Mouse (Mus musculus): Measurements from ENCODE around the gene Vangl1. TPM values are rescaled to one million over a fixed set of nuclear protein-coding genes. Genes with fewer than 3 reads are reported as not detected.

The Vangl1 gene
- total RNA-seq, 1 experiment from 2014 or later = 38.9 TPM

GRCm38 (mm10) chr3:102198446-102198845, 6.0 kb downstream of the Vangl1 start:
- no peak for DNase-seq

DNA sequence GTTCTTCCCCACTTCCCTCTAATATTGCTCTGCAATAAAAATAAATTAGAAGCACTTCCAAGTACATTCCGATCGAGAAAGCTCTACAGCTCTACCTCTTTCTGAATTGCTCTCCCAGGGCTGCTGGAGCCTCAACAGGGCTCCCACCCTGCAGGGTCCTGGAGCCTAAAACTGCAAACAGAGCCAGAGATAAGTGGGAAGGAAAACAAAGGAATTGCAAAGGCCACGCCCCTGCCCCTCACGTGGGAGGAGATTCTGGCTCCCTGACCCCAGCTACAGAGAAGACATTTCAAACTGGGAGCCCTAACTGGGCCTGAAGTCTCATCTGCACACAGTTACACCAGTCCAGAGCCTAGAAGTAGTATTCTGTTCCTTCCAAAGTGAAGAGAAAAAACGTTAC, 6.7 kb downstream of the Vangl1 start:
- no peak for DNase-seq

- DNase-seq = no peak
Observed at GRCm38 (mm10) chr3:102197152-102197551, 7.3 kb downstream of the Vangl1 start.

DNA sequence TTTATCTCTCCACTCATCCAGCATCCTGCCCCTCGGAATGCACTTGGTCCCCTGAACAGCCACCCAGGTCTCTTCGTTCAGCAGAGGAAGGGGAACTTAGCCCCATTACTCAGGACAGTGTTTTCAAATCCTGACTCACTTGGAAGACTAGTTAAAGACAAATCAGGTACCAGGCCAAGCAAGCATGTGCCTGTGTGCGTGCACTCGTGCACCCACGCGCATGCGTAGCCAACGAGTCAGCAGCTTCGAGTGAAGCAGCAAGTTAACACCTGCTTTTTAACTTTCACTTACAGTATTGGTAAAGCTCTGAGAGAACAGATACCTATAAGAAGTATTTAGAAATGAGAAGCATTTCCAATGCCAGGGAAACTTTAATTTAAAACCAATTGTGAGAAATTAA, 8.3 kb downstream of the Vangl1 start:
- no peak for DNase-seq

- no peak for DNase-seq
Observed at GRCm38 (mm10) chr3:102195762-102196161, 8.7 kb downstream of the Vangl1 start.

GRCm38 (mm10) chr3:102194291-102195051, 10.0 kb downstream of the Vangl1 start:
- no peak for DNase-seq

DNA sequence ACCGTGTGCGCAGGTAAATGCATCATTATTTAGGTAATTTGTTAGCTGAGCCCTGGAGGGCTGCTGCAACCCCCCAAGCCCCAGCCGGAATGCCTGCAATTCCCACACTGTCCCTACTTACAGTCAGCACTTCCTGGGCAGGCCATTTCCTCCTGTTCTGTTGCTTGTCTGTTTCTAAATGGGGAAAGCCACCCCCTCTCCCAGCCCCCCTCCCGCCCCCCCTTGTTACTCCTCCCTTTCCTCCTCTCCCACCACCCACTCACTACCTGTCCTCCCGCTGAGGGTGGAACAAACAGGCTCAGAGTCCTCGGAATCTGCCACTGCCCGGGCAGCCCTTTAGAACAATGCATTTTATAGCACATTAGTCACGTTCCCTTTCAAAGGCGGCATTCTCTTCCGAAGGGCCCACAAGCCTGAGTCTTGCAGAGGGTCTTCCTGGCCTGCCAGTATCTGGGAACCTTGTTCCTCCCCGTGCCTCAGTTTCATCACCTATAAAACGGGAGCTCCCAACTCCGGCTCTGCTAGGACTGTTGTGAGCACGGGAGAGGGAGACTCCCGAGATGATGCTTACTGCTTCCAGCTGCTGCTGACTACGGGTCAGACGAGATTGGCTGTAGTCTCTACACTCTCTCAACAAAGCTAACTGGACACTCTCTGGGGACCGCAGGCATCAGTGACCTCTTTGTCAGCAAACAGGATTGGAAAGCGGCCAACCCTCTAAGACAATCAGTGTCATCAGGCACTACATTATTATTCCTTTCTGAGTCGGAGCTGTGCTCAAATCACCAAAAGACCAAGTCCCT, 10.8 kb downstream of the Vangl1 start:
- no peak for DNase-seq

DNA sequence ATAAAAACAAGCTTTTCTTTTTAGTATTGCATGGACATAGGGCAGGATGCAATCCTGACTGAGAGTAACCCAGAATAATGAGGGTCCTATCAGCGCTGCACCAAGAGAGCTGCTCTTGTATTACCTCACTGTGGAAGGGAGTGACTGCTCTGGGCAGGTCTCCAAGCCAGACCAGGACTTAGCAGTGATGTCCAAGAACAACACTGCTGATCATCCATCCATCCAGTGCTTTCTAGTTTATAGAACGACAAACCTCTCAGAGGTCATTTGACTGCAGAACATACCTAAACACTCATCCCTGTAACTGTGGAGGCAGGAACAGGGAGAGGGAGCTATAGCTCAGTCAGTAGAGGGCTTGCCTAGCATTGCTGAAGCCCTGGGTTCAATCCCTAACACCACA, 11.9 kb downstream of the Vangl1 start:
- DNase-seq = no peak

GRCm38 (mm10) chr3:102191575-102191974, 12.9 kb downstream of the Vangl1 start:
- no peak for DNase-seq

- DNase-seq = no peak
Observed at GRCm38 (mm10) chr3:102190642-102191041, 13.9 kb downstream of the Vangl1 start.

DNA sequence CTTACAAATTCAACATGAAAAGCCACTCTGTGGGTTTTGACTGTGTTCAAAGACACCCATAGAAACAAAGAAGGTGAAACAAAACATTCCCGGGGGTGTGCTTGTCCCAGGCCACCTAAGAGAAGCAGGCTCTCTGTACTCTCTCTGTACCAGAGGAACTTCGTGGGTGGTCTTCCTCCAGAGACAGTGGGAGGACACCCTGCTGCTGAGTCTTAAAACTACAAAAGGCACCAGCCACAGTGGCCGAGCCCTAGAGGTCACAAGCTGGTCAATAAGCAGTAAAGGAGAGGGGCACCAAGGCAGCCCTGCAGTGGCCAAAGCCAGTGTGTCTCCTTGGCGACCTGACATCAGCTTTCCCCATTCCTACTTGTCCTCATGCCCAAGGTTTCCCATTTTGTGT, 14.5 kb downstream of the Vangl1 start:
- no peak for DNase-seq

- DNase-seq = no peak
Observed at GRCm38 (mm10) chr3:102188972-102189371, 15.5 kb downstream of the Vangl1 start.

GRCm38 (mm10) chr3:102187401-102187800, 17.1 kb downstream of the Vangl1 start:
- DNase-seq = no peak

DNA sequence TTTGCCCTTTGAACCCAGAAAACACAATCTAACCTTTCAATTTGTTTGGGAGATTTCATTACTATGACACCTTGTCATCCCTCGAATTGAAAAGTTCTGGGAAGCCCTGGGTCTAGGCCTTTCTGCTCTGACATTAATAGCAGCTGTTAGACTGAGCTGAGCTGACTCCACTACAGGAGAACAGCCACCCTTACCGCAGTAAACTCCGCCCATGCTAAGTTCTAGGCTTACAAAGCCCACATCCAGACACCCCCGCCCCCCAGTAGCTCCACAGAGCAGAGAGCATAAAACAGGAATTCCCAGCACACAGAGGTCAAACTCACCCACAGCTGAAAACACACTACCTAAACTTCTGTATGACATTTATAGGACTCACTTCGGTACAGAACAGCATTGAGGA, 19.8 kb downstream of the Vangl1 start:
- DNase-seq = no peak

- DNase-seq = no peak
Observed at GRCm38 (mm10) chr3:102182601-102183000, 21.9 kb downstream of the Vangl1 start.

GRCm38 (mm10) chr3:102181191-102181590, 23.3 kb downstream of the Vangl1 start:
- peak; percentile 54 for DNase-seq

GRCm38 (mm10) chr3:102180746-102181145, 23.7 kb downstream of the Vangl1 start:
- peak; percentile 74 for DNase-seq

DNA sequence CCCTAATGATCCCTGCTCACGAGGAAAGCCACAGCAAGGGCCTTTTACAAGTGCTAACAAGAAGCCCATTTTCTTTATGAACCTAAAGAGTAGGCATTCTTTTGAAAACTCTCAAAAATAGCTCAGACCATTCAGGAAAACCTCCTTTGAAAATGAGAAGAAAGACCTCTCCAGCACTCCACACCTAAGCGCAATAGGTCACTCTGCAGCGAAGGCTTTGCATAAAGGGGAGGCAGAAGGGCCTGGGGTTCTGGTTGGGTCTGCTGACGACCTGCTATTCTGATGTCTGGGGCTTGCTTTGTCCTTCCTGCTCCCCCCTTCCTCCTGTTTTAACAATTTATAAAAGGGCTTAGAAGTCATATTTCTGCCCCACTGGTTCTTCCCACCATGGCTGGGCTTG, 24.6 kb downstream of the Vangl1 start:
- no peak for DNase-seq

DNA sequence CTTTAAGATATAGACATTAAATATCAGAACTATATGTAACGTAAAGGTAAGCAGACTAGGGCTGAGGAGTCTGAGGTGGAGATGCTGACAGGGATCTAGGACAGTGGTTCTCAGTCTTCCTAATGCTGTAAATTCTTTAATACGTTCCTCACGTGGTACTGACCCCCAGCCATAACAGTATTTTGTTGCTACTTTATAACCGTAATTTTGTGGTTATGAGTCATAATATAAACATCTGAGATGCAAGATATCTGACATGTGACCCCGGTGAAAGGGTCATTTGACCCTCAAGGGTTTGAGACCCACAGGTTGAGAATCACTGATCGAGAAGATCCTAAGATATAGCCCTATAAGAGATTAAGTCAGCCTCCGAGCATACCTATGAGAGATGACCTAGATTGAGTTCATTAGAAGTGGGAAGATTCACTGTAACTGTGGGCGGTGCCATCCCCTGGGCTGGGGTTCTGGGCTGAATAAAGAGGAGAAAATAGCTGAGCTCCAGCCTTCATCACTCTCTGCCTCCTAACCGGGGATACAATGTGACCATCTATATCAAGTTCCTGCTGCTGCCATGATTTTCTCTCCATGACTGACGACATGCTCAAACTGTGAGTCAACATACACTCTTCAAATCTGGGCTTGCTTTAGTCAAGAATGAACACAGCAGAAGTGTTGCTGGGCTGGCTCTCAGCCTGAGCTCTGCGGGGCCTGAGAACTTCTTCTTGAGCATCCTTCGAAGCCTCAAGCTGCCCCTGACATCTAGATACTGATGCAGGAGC, 26.5 kb downstream of the Vangl1 start:
- no peak for DNase-seq

DNA sequence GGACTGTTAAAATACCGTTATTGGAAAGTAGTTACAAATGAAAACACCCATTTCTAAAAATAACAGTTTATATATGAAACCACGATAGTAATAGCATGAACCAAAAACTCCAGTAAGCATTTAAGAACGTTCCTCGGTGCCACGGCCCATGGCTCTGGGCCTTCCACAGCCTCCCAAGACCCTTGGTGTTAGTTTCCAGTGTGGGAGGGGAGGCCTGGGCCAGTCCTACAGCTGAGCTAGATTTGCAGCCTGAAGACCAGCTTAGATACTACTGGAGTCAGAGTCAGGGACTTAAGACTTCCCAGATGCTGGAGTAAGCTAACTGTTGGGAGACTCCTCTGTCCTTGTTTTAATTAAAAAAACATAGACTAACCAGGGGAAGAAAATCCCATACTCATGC, 28.4 kb downstream of the Vangl1 start:
- DNase-seq = no peak

- DNase-seq = no peak
Observed at GRCm38 (mm10) chr3:102175701-102176100, 28.8 kb downstream of the Vangl1 start.

GRCm38 (mm10) chr3:102174118-102174865, 30.2 kb downstream of the Vangl1 start:
- no peak for DNase-seq
